Mouse (Mus musculus) CH12.LX (cell line): ENCODE results near the gene Tmem231.

Experiments used
- CTCF ChIP-seq, 2 experiments: IDR thresholded peaks in 1 of 2; conservative IDR thresholded peaks in 1 of 2; 2 replicates each; pipeline ENCODE4 v1.5.1; 2011 to 2012; ENCODE audit warnings: low read depth in 2 of 2, low read length in 2 of 2, improper control_type of control experiment in 1 of 2, inconsistent platforms in 1 of 2, mild to moderate bottlenecking in 1 of 2, moderate library complexity in 1 of 2
- EP300 ChIP-seq: IDR thresholded peaks from 2 replicates; pipeline ENCODE4 v1.6.1; 2011; ENCODE audit warnings: low read length, improper control_type of control experiment
- GABPA ChIP-seq: IDR thresholded peaks from 2 replicates; pipeline ENCODE4 v1.6.1; 2012; ENCODE audit warnings: low read depth, low read length, improper control_type of control experiment, inconsistent platforms; ENCODE audit not compliant: insufficient replicate concordance
- HCFC1 ChIP-seq: IDR thresholded peaks from 2 replicates; pipeline ENCODE4 v1.6.1; 2012; ENCODE audit warnings: low read depth, mild to moderate bottlenecking, inconsistent platforms, low read length, improper control_type of control experiment
- JUND ChIP-seq: conservative IDR thresholded peaks from 2 replicates; pipeline ENCODE4 v1.6.1; 2011; ENCODE audit warnings: low read depth, low read length, improper control_type of control experiment
- MYC ChIP-seq: IDR thresholded peaks from 2 replicates; pipeline ENCODE4 v1.6.1; 2011; ENCODE audit warnings: low read depth, mild to moderate bottlenecking, improper control_type of control experiment, low read length
- POLR2A ChIP-seq: IDR thresholded peaks from 2 replicates; pipeline ENCODE4 v1.6.1; 2011; ENCODE audit warnings: low read depth, mild to moderate bottlenecking, improper control_type of control experiment, low read length
- RCOR1 ChIP-seq: conservative IDR thresholded peaks from 2 replicates; pipeline ENCODE4 v1.6.1; 2012; ENCODE audit warnings: low read depth, mild to moderate bottlenecking, inconsistent platforms, low read length, improper control_type of control experiment
- SMC3 ChIP-seq: IDR thresholded peaks from 2 replicates; pipeline ENCODE4 v1.6.1; 2011; ENCODE audit warnings: low read depth, low read length, improper control_type of control experiment
- TBP ChIP-seq: conservative IDR thresholded peaks from 2 replicates; pipeline ENCODE4 v1.6.1; 2011; ENCODE audit warnings: low read depth, low read length, improper control_type of control experiment
- TCF12 ChIP-seq: IDR thresholded peaks from 2 replicates; pipeline ENCODE4 v1.6.1; 2014; ENCODE audit warnings: low read depth, mild to moderate bottlenecking, inconsistent platforms, low read length, improper control_type of control experiment
- USF2 ChIP-seq: conservative IDR thresholded peaks from 2 replicates; pipeline ENCODE4 v1.6.1; 2011; ENCODE audit warnings: low read depth, low read length, improper control_type of control experiment
- ZKSCAN1 ChIP-seq: IDR thresholded peaks from 2 replicates; pipeline ENCODE4 v1.6.1; 2012; ENCODE audit warnings: low read depth, inconsistent platforms, low read length, improper control_type of control experiment, borderline replicate concordance
- ZNF384 ChIP-seq: IDR thresholded peaks from 2 replicates; pipeline ENCODE4 v1.6.1; 2012; ENCODE audit warnings: low read depth, low read length, improper control_type of control experiment, inconsistent platforms

DNA sequence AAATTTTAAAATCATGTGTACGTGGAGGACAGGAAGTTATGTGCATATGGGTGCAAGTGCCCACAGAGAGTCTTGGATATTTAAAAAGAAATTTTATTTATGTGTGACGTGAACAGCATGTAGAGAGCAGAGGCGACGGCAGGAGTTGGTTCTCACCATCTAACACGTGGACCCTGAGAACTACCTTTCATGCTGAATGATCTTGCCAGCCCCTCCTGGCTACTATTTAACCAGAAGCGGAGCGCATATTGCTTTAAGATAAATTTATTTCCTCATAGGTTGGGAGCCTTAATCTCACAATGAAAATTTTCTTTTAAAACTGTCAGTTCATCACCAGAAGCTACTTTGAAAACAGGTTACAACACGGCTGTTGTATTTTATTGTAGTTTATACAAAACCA is 69.0 kb downstream of the Tmem231 start:
- TF ChIP-seq CTCF (conservative IDR thresholded peaks at IDR 0.05 in 1 of 2, IDR thresholded peaks at IDR 0.05 in 1 of 2; ENCODE audit: low read depth in 2 of 2, low read length in 2 of 2) (no peak), POLR2A (no peak), USF2 (no peak), MYC (no peak), EP300 (no peak), TBP (no peak), ZKSCAN1 (no peak), TCF12 (no peak), GABPA (no peak), RCOR1 (no peak), SMC3 (no peak), JUND (no peak), ZNF384 (no peak), HCFC1 (no peak)
